Mouse (Mus musculus): ENCODE measurements around the gene Slf2. TPM values are rescaled to one million over a fixed set of nuclear protein-coding genes. Genes with fewer than 3 reads are reported as not detected.

Gene Slf2
- total RNA-seq, 2 experiments from 2014 or later = 27.5 to 37.0 TPM

DNA sequence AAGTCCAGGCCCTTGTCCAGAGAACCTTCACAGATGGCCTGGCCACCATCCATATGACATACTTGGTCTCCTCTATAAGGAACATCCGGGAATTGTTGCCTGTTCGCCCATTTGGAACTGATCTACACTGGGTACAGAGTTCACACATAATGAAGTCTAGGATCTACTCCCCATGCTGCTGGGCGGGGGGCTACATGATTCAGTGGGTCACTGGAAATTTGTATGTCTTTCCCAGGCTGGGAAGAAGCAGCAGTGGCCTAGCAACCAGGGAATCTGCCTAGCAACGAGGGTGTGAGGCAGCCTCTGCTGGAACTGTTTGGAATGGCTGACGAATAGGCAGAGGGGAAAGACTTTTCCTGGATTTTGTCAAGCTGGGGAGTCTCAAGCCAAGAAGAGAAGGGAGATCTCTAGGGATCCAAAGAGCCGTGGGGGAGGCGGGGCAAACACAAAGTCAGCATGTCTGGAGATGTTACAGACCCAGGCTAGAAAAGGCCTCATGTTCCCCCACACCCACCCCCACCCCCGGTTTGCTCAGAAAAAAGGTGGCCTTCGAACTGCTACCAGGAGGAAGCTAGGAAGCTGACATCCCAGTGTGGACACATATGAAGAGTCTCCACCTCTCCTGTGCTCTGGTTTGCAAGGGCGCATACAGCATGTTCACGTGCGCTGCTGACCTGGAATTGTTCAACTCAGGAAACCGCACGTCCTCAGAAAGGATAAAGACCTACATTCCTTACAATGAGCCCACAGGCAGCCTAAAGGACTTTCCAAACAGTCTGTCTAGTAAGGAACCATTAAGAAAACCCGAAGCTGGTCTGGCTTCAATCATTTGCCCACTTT is 22.9 kb upstream of the Slf2 start:
- intact Hi-C loops (cut with DNase I) = loop anchor here (2.0 kb wide), 1 partner anchor 23 kb away; the partner anchor contains the start of gene Slf2
- peak; percentile 78 to 79 for DNase-seq

DNA sequence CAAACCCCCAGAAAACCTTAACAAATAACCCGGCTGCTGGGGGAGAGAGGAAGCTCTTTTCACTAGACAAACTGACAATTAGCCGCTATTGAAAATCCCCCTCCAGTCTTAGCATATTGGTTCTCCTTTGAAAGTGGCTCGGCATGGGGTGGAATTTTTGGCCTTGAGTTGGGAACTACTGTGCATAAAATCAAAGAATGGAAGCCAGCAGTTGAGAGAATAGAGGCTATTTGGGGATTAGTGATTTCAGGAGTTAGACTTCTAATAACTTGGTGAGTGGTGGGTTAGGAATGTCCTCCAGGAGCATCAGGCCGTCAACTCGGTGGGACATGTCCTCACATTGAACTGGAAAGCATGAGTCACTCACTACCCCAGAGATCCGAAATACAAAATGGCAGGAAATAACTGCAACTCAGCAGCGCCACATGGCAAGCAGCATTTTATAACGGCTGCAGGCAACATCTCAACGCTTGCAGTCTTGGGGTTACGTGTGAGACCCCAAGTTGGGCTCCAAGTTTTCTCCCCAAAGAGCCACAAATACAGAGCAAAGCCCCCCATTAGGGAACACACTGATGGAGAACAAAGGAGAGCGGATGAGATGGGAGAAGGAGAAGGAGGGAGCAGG is 22.0 kb upstream of the Slf2 start:
- no peak for DNase-seq
- intact Hi-C loops (cut with DNase I) = no loop called here

DNA sequence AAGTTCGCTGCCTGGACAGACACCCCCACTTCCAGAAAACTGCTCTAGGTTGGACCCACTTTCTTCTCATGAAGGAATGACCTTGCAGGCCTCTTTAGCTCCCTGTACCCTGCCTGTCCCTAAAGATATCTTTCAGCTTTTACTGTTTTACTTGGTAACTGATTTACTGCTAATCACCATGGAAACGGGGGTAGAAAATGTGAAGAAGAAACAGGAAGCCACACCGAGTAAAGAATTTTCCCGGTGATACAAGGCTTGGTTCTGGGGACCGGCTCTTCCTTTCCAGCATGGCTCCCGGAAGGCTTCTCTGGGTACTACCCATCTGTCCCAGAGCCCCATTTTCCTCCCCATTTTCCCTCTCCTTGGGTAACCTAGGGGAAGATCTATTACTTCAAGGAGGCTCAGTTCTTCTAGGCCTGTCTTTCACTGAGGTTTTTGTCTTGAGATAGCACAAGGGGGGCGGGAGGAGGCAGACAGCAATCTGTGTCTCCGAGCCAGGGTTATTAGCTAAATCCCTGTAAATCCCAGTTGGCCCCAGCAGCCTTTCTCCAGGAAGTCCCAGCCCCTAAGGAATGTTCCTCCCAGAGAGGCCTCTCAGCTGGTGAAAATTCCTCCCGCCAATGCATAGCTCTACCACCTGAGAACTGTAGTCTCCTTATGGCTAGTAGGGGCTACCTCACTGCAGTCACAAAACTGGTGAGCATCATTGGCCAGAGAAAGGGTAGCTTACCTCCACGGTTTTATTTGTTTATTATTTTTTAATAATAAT is 16.3 kb upstream of the Slf2 start:
- peak; percentile 45 to 46 for DNase-seq

DNA sequence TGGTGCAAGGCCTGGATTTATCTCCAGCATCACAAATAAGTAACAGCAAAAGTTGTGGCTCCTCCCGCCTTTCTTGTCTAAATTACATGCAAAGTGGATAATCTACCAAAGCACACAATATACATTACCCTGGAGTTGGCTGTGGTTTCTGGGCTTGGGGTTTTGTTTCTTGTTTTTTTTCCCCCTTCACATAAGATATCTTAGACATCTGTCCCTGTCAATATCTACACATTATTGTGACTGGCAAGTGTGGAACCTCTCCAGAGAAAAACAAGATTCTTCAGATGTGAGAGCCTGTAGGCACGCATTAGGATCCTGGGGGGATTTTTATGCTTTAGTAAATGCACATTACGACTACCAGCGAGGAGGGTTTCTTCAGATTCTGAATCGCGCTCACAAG is 12.8 kb upstream of the Slf2 start:
- intact Hi-C loops (cut with DNase I) = no loop called here
- no peak for DNase-seq

More for the DNA sequence above, 16.3 kb upstream of the Slf2 start:
- intact Hi-C loops (cut with DNase I) = no loop called here

DNA sequence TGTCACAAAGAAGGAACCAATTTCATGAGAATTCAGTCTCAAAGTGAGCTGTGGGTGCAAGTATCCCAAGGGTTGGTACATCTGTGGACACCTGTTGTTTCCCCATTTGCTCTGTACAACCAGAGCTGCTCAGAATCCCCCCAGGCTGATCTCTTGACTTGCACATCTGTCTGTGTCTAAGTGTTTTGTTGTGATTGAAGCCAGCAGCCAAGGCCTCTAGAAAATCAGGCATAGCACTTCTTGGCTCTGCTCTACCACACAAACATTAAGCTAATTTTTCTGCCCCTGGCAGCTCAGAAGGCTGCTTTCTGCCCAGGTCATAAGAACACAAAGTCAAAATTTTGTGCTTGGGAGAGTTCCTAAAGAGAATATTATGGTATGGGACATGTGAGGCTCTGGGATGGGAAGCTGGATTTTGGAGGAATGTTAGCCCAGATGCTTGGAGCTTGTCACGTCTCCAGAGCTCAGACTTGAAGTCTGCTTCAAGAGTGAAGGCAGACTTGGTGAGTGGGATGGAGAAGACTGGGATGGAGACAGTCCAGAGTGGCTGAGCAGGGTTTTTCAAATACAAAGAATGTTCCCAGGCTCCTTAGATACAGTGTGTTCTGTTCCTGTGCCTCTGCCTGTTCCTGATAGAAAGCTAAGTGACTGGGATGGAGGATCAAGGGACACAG is 9.3 kb upstream of the Slf2 start:
- intact Hi-C loops (cut with DNase I) = no loop called here

DNA sequence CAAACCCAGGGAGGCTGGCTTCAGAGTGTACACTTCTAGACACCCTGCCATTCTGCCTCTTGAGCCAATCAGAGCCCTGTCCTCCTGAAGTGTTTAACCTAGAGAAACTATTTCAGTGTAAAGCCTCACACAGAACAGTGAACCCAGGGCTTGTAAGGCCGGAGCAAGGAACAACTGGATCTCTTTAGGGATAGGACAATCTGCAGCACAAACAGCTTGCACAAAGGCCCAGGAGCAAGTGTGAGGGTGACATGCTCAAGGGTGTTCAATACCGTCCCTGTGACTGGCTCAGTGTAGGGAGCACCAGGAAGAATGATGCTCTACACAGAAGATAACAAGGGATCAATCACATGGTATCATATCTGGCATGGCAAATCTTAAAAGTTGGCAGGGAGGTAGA is 8.4 kb upstream of the Slf2 start:
- intact Hi-C loops (cut with DNase I) = no loop called here
- no peak for DNase-seq

More for the DNA sequence above, 9.3 kb upstream of the Slf2 start:
- peak in 1 of 2 experiments; percentile 30 for DNase-seq

DNA sequence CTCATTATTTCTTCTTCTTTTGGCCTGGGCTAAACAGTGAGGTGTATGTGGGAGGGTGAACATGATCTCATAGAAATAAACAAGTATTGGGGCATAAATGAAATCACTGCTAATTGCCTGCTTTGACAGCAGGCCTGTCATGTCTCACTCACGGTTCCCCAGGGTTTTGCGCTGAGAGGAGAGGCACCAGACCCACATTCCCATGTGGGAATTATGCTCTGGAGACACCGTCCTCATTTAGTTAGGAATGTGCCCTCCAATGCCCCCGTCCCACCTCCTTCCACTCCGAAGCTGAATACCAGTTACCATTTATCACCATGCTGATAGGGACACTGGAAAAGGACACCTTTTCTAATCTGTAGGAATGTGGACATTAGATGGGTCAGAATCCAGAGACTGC is 6.3 kb upstream of the Slf2 start:
- intact Hi-C loops (cut with DNase I) = no loop called here
- DNase-seq = peak; percentile 29 to 56

DNA sequence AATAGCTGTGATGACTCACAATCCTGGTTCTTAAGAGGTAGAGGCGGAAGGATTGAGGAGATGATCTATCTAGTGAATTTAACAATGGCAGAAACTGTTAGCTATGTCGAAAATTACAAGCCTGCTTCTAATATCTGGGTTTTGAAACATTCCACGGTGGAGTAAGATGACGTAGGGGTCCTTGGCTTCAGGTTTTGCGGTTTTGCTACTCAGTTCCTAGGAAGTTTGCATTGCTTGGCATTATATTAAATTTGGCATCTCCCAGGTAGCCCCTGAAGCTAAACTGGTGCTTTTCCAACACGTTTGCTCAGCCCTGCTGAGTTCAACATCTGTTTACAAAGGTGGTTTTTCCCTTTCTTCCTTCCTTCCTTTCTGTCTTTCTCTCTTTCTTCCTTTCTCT is 4.2 kb upstream of the Slf2 start:
- intact Hi-C loops (cut with DNase I) = no loop called here
- DNase-seq = no peak

DNA sequence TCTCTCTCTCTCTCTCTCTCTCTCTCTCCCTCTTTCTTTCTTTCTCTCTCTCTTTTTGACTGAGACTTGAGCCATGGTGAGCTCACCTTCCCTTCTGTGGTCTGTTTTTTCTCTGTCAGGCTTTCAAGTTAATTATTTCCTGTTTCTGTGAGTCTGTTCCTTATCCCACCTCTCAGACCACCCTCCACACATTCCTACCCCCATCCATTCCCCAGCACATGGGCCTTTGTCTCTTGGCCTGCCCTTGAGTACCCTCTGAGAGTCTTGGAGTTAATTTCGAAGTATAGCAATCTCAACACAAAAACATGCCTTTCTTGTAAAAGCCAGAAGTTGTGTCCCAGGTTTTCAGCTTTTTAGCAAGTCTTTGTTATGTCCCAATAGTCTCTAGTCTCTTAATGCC is 3.7 kb upstream of the Slf2 start:
- no peak for DNase-seq
- intact Hi-C loops (cut with DNase I) = no loop called here

DNA sequence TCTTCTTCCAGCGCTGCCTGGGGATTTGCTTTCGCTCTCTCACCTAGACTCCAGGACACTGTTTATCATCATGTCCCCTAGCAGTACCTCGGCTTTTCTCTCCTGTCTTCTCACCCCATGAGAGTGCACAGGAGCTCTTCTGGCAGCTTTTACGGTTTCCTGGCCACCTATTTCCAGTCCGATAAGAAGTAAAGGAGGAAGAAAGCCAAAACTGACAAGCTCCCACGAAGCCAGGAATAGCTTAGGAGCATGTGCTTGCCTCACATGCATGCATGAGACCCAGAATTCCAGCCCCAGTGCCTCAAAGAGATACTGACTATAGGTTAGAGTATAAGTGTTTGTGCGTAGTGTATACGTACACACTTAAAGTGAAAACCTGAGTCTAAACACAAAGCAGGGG is 2.8 kb upstream of the Slf2 start:
- DNase-seq = peak; percentile 70 to 73
- intact Hi-C loops (cut with DNase I) = no loop called here

DNA sequence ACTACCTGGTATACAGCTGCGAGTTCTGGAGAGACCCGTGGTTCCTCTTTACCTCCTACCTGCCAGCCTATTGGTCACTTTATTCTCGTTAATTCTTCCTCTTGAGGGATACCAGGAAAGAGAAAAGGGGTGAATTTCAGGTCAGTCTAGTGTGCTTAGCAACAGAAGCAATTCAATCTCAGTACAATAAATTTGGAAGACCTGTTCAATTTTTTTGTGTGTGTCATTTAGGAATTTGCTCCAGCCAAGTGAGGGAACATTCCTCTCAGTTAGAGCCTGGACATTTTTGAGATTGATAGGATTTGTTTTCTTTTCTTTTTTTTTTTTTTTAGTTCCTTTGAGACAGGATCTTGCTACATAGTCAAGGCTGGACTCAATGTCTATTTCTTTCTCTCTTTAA is 1.7 kb upstream of the Slf2 start:
- peak in 1 of 2 experiments; percentile 38 for DNase-seq
- intact Hi-C loops (cut with DNase I) = no loop called here

DNA sequence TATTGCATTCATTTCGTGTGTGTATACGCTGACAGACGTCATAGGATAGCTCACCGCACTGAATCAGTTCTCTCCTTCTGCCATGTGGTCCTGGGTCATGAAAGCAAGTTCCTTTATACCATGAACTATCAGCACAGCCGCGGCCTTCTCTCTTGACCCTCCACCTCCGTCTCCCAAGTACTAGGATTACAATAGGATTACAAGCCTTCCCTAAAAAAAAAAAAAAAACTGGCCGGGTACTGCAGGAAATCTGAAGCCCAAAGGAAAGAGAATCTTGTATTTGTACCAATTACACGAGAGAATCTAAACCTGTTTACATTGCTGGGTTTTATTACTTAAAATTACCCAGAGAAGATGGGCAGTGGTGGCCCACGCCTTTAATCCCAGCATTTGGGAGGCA is 1.3 kb upstream of the Slf2 start:
- peak in 1 of 2 experiments; percentile 23 for DNase-seq
- intact Hi-C loops (cut with DNase I) = loop anchor here (2.0 kb wide), 1 partner anchor 23 kb away; no protein-coding TSS in a partner anchor

DNA sequence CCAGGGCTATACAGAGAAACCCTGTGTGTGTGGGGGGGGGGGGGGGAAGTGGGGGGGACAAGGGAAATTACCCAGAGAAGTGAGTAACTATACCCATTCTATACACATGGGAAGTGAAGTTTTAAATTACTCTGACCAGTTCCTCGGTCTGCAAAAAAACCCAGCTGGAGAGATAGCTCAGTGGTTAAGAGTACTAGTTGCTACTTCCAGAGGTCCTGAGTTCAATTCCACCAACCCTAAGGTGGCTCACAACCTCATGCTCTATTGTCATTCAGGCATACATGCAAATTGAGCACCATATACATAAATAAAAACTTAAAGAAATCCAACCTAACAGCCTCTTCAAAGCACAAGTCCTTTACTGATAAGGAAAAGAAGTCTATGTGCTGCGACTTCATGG is 829 bp upstream of the Slf2 start:
- intact Hi-C loops (cut with DNase I) = loop anchor here (2.0 kb wide), 1 partner anchor 23 kb away; no protein-coding TSS in a partner anchor
- DNase-seq = no peak

DNA sequence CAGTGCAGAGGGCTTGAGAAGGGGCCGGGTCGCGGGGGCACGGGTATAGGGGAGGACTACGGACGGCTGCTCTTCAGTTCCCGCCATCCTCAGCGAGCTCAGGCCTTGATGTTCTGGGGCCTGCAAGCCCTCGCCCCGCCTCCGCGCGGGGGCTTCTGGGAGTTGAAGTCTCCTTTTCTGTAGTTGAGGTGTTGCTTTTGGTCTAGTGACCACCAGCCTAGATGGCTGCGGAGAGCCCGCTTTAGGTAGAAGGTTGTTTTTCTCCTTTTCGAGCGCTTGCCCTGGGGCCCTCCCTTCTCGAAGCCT is 456 bp downstream of the Slf2 start:
- intact Hi-C loops (cut with DNase I) = loop anchor here (2.0 kb wide), 1 partner anchor 25 kb away; no protein-coding TSS in a partner anchor
- peak; percentile 90 to 93 for DNase-seq

DNA sequence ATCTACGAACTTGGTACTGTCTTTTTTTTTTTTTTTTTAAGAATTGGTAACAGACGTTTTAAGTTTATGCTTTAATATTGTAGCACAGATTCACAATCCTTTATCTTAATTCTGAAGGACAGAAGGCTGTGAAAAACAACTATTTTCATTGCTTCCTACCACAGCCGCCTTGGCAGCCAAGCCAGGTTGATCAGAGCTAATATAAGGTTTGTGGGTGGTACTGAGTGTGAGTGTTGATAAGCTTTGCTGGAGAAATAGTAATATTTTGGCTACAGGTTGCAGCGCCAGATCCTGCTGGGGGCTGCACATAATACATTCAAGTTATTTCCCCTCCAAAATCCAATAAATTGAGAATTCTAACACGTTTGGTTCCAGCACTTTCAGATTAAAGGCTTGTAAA is 1.1 kb downstream of the Slf2 start:
- DNase-seq = peak in 1 of 2 experiments; percentile 7
- intact Hi-C loops (cut with DNase I) = no loop called here

DNA sequence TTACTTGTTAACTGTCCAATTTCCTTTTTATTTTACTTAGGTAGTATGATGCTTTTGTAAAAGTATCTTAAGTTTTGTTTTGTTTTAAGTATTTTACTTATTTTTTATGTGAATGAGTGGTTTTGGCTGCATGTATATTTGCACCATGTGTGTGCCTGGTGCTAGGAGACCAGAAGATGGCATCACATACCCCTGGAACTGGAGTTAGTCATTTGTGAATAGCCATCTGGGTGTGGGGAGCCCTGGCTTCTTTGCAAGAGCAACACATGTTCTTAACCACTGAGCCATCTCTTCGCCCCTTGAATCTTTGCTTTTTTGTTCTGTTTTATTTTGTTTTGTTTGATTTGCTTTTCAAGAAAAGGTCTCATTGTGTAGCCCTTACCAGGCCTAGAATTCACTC is 2.2 kb downstream of the Slf2 start:
- intact Hi-C loops (cut with DNase I) = no loop called here
- no peak for DNase-seq

DNA sequence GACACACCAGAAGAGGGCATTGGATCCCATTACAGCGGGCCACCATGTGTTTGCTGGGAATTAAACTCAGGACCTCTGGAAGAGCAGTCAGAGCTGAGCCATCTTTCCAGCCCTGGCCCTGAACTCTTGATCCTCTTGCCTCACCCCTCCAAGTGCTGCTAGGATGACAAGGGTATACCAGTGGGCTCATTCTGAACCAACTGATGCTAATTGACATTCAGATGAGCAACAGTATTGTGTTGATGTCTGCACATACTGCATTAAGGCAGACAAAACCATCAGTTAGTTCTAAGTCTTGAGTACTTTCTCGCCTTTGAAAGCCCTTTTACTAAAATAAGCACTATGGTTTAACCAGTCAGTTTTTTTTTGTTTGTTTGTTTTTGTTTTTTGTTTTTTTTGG is 28.7 kb downstream of the Slf2 start:
- intact Hi-C loops (cut with DNase I) = no loop called here
- DNase-seq = no peak

DNA sequence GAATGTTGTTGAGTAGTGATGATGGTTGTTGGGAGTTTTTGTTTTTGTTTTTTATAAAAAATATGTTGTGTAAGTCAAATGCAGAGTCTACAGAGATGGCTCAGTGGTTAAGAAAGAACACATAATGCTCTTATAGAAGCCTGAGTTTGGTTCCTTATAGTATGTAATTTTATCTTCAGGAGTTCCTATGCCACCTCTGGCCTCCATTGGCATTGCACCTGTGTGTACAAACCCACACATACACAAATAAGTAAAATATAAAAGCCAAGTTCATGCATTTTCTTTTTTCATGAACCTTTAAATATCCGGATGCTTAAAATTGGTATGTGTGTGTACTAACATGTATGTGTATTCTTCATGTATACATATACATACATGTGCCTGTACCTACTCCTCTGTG is 35.0 kb downstream of the Slf2 start:
- intact Hi-C loops (cut with DNase I) = no loop called here

DNA sequence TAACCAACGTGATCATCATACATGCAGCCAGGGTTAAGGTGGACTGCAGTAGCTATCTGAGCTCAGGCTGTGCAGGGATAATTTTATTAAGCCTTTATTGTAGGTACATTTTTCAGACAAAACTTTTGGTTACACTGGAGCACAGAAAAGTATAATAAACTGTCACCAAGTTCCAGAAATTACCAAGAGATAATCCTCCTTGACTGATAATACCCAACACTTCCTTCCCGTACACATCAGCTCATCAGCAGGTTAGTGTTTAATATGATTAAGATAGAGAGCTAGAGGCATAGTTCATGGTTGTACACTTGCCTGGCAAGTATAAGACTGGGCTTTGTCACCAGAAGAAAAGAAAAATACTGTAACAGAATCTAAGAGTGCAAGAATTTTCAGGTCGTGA is 37.4 kb downstream of the Slf2 start:
- DNase-seq = no peak
- intact Hi-C loops (cut with DNase I) = no loop called here

More for the DNA sequence above, 35.0 kb downstream of the Slf2 start:
- DNase-seq = no peak

DNA sequence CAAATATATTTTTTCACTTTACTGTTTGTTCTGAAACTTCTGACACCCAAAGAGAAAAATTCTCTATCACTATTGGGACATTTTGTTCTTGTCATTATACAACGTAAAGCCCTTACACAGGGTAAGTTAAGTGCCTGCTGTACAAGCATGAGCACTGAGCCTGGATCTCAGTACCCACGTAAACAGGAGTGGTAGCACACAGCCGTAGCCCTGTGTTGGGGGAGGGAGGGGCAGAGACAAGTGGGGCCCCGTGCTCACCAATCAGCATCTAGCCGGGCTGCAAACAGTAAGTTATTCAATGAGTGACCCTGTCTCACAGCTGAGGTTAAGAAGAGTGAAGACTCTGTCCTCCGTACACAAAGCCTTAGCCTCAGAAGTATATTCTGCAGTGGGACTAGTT is 45.7 kb downstream of the Slf2 start:
- DNase-seq = no peak
- intact Hi-C loops (cut with DNase I) = no loop called here

DNA sequence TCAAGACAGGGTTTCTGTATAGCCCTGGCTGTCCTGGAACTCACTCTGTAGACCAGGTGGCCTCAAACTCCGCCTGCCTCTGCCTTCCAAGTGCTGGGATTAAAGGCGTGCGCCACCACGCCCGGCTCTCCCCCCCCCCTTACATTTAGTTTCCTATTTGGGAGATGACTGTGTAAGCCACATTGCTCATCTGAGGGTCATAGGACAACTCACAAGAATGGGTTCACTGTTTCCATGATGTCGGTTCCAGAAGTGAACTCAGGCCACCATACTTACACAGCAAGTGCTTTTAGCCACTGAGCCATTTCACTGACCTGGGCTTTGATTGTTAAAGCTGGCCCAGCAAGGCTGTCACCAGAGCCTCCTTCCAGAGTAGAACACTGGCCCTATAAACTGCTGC is 46.2 kb downstream of the Slf2 start:
- intact Hi-C loops (cut with DNase I) = no loop called here
- DNase-seq = no peak

Measured in heart, postnatal 10 days (tissue).